Mouse (Mus musculus) neutrophil, adult 5-6 weeks (primary cell): ENCODE measurements around the gene Gm13030. TPM values are rescaled to one million over a fixed set of nuclear protein-coding genes. Genes with fewer than 3 reads are reported as not detected.
"Not testable (repeated sequence)": the region's sequence is repeated elsewhere in the genome, so short reads cannot be mapped to it uniquely, and the experiment has no call there.

Source experiments
- ATAC-seq: fragments of 151-379, 151-347 bp; 2 replicates; pipeline ENCODE4 v1.8.0; 2017; ENCODE audit warnings: mild to moderate bottlenecking, moderate TSS enrichment; ENCODE audit not compliant: insufficient number of reproducible peaks, poor library complexity, low FRiP score, severe bottlenecking; ENCODE audit errors: extremely low read depth
- total RNA-seq: library from RNA; stranded (forward); fragments of 200-1000 nt; gene quantifications from 2 replicates; pipeline ENCODE4 v1.2.3, GENCODE M21; 2017

Gene Gm13030
- total RNA-seq, 1 experiment from 2014 or later = not detected

DNA sequence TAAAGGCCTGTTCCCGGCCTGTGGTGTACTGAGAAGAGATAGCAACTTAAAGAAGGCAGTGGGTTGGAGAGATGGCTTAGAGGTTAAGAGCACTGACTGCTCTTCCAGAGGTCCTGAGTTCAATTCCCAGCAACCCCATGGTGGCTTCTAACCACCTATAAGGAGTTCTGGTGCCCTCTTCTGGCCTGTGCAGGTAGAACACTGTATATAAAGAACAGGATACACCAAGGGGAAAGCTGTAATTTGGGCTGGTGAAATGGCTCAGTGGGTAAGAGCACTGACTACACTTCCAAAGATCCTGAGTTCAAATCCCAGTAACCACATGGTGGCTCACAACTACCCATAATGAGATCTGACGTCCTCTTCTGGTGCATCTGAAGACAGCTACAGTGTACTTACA lies 49.6 kb downstream of the Gm13030 start:
- not testable (repeated sequence) for ATAC-seq

DNA sequence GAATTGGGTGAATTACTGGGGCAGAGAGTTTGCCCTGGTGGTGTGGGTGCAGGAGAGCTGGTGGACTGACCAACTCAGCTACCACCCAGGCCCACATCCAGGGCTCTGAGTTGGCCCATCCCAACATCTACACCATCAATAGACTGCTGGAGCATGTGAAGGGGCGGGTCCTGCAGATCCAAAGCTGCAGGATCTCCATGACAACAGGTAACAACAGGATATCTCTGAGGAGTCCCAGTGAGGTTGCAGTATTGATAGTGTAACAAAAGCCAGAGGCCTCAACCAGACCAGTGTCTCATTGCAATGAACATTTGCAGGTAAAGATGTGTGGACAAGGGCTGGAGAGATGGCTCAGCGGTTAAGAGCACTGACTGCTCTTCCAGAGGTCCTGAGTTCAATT lies 52.7 kb downstream of the Gm13030 start:
- no peak for ATAC-seq

Other genes with a start within 250 kb of the Gm13030 start
- gene Vwa5b1, start 238.1 kb downstream of the Gm13030 start, total RNA-seq = not detected in 2 replicates
- not detected in 2 replicates for gene Pla2g2c, start 149.2 kb downstream of the Gm13030 start, total RNA-seq
- not detected in 2 replicates for gene Ubxn10, start 136.8 kb downstream of the Gm13030 start, total RNA-seq
- gene Pla2g2f, start 116.3 kb downstream of the Gm13030 start, total RNA-seq = not detected in 2 replicates
- gene Pla2g2d, start 98.2 kb downstream of the Gm13030 start, total RNA-seq = not detected in 2 replicates
- not detected in 2 replicates for gene Pla2g5, start 10.5 kb downstream of the Gm13030 start, total RNA-seq
- not detected in 2 replicates for gene Pla2g2e, start 4.0 kb upstream of the Gm13030 start, total RNA-seq
- 19.8 and 23.3 TPM in 2 replicates for gene Otud3, start 40.0 kb upstream of the Gm13030 start, total RNA-seq
- not detected in 2 replicates for gene Rnf186, start 93.1 kb upstream of the Gm13030 start, total RNA-seq
- 16.5 and 22.1 TPM in 2 replicates for gene Tmco4, start 98.9 kb upstream of the Gm13030 start, total RNA-seq
- not detected in 2 replicates for gene Htr6, start 201.6 kb upstream of the Gm13030 start, total RNA-seq
- gene Nbl1, start 219.0 kb upstream of the Gm13030 start, total RNA-seq = not detected in 2 replicates